Mouse (Mus musculus): ENCODE measurements around the gene Epha6. TPM values are rescaled to one million over a fixed set of nuclear protein-coding genes. Genes with fewer than 3 reads are reported as not detected.

Epha6 gene
- polyA plus RNA-seq, 1 experiment from 2014 or later, result 0.08 TPM

GRCm38 (mm10) chr16:60584695-60585094 lies 20.6 kb downstream of the Epha6 start:
- WGBS, result 64% methylated on average over 7 of the region's 7 CpGs
- H3K4me2 ChIP-seq (ENCODE audit: low read length), result no peak overlapping the region
- no peak overlapping the region for H3K27ac ChIP-seq
- ATAC-seq (replicated peaks; ENCODE audit: low FRiP score, low read depth) (no peak), DNase-seq (ENCODE audit: low spot score) (no peak)
- H3K9me3 ChIP-seq (replicated peaks; ENCODE audit: low read length), result no peaks in the 10 kb centered on the region
- H3K4me1 ChIP-seq (replicated peaks; ENCODE audit: insufficient read depth, low read length), result no peaks in the 10 kb centered on the region
- no peak for TF ChIP-seq CTCF (IDR thresholded peaks at IDR 0.05; ENCODE audit: low read depth)
- no peaks in the 10 kb centered on the region for H3K36me3 ChIP-seq (ENCODE audit: insufficient read depth, low read length)
- H3K4me3 ChIP-seq (replicated peaks; ENCODE audit: low read depth, low read length), result no peak overlapping the region
- no peaks in the 10 kb centered on the region for H3K27me3 ChIP-seq (ENCODE audit: insufficient read depth, low read length)
- no peak overlapping the region for H3K9ac ChIP-seq (ENCODE audit: low read depth, low read length)

- Histone ChIP-seq H3K9me3 (replicated peaks; ENCODE audit: low read length) (no peaks in the 10 kb centered on the region), H3K27me3 (ENCODE audit: insufficient read depth, low read length) (no peaks in the 10 kb centered on the region), H3K36me3 (ENCODE audit: insufficient read depth, low read length) (no peaks in the 10 kb centered on the region), H3K27ac (no peak overlapping the region), H3K4me1 (replicated peaks; ENCODE audit: insufficient read depth, low read length) (no peaks in the 10 kb centered on the region), H3K9ac (ENCODE audit: low read depth, low read length) (no peak overlapping the region), H3K4me3 (replicated peaks; ENCODE audit: low read depth, low read length) (no peak overlapping the region), H3K4me2 (ENCODE audit: low read length) (no peak overlapping the region)
- TF ChIP-seq CTCF (IDR thresholded peaks at IDR 0.05; ENCODE audit: low read depth), result no peak
- ATAC-seq (replicated peaks; ENCODE audit: low FRiP score, low read depth) (no peak), DNase-seq (ENCODE audit: low spot score) (no peak)
- 71% methylated on average over 2 of the region's 2 CpGs for WGBS
Measured at GRCm38 (mm10) chr16:60570546-60570945, 34.8 kb downstream of the Epha6 start.

DNA sequence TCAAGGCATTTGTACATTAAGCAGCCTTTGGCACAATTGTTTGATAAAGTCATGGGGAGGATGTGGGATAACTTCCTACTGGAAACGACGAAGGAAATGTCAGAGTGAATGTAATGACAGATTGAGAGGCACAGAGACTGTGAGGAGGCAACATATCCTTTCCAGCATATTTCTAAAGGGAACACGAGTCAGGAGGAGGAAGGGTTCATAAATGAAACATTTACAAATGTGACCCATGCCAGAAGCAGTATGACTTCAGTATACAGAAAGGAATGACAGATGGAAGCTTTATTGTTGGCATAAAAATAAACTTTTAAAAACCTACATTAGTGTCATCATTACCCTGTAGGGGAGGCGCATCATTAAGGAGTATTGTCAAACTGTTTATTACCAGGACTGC lies 60.9 kb downstream of the Epha6 start:
- TF ChIP-seq CTCF (IDR thresholded peaks at IDR 0.05; ENCODE audit: low read depth), result no peak
- DNase-seq (ENCODE audit: low spot score) (no peak), ATAC-seq (replicated peaks; ENCODE audit: low FRiP score, low read depth) (no peak)
- H3K9me3 ChIP-seq (replicated peaks; ENCODE audit: low read length), result no peaks in the 10 kb centered on the region
- WGBS, result 49% methylated on average over 4 of the region's 4 CpGs
- no peak overlapping the region for H3K27ac ChIP-seq
- no peaks in the 10 kb centered on the region for H3K27me3 ChIP-seq (ENCODE audit: insufficient read depth, low read length)
- H3K4me1 ChIP-seq (replicated peaks; ENCODE audit: insufficient read depth, low read length), result no peaks in the 10 kb centered on the region
- H3K9ac ChIP-seq (ENCODE audit: low read depth, low read length), result no peak overlapping the region
- no peak overlapping the region for H3K4me2 ChIP-seq (ENCODE audit: low read length)
- no peaks in the 10 kb centered on the region for H3K36me3 ChIP-seq (ENCODE audit: insufficient read depth, low read length)
- H3K4me3 ChIP-seq (replicated peaks; ENCODE audit: low read depth, low read length), result no peak overlapping the region

GRCm38 (mm10) chr16:60538233-60538632 lies 67.1 kb downstream of the Epha6 start:
- Histone ChIP-seq H3K27ac (no peak overlapping the region), H3K36me3 (ENCODE audit: insufficient read depth, low read length) (no peaks in the 10 kb centered on the region), H3K9me3 (replicated peaks; ENCODE audit: low read length) (no peaks in the 10 kb centered on the region), H3K4me1 (replicated peaks; ENCODE audit: insufficient read depth, low read length) (no peaks in the 10 kb centered on the region), H3K9ac (ENCODE audit: low read depth, low read length) (no peak overlapping the region), H3K4me2 (ENCODE audit: low read length) (no peak overlapping the region), H3K27me3 (ENCODE audit: insufficient read depth, low read length) (no peaks in the 10 kb centered on the region), H3K4me3 (replicated peaks; ENCODE audit: low read depth, low read length) (no peak overlapping the region)
- DNase-seq (ENCODE audit: low spot score), result peak; percentile 54
- ATAC-seq (replicated peaks; ENCODE audit: low FRiP score, low read depth), result no peak
- peak; percentile 77 for TF ChIP-seq CTCF (IDR thresholded peaks at IDR 0.05; ENCODE audit: low read depth)

DNA sequence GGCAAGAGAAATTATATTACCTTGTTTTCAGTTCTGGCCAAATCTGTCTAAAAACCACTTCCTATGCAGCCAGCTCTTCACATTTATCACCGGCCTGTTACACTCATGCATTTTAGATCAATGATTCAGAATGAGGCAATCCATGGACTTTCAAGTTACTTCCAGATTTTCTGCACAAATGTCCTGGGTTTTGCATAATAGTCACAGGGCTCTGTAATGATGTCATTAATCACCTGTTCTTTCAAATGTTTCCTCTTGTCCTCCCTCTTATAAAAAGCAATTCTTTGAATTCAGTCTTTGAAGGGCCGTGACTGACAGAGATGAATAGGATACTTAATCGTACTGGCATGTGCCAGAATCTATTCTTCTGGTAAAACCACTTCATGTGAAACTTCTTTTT lies 95.6 kb downstream of the Epha6 start:
- Histone ChIP-seq H3K36me3 (ENCODE audit: insufficient read depth, low read length) (no peaks in the 10 kb centered on the region), H3K9me3 (replicated peaks; ENCODE audit: low read length) (no peaks in the 10 kb centered on the region), H3K9ac (ENCODE audit: low read depth, low read length) (no peak overlapping the region), H3K4me1 (replicated peaks; ENCODE audit: insufficient read depth, low read length) (no peaks in the 10 kb centered on the region), H3K4me2 (ENCODE audit: low read length) (no peak overlapping the region), H3K4me3 (replicated peaks; ENCODE audit: low read depth, low read length) (no peak overlapping the region), H3K27ac (no peak overlapping the region), H3K27me3 (ENCODE audit: insufficient read depth, low read length) (no peaks in the 10 kb centered on the region)
- ATAC-seq (replicated peaks; ENCODE audit: low FRiP score, low read depth), result no peak
- WGBS, result 48% methylated on average over 3 of the region's 3 CpGs
- DNase-seq (ENCODE audit: low spot score), result no peak
- no peak for TF ChIP-seq CTCF (IDR thresholded peaks at IDR 0.05; ENCODE audit: low read depth)

DNA sequence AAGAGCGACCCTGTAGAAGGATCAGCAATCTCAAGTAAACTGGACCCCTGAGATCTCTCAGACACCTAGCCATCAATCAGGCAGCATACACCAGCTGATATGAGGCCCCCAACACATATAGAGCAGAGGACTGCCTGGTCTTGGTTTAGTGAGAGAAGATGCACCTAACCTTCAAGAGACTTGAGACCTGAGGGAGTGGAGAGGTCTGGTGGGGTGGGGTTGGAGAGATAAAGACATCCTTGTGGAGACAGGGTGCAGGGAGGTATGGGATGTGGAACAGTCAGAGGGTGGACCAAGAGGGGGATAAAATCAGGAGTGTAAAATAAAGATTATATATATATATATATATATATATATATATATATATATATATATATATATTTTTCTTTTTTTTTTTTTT lies 105.8 kb downstream of the Epha6 start:
- no peaks in the 10 kb centered on the region for H3K27me3 ChIP-seq (ENCODE audit: insufficient read depth, low read length)
- no peaks in the 10 kb centered on the region for H3K9me3 ChIP-seq (replicated peaks; ENCODE audit: low read length)
- no peak for ATAC-seq (replicated peaks; ENCODE audit: low FRiP score, low read depth)
- no peak overlapping the region for H3K4me2 ChIP-seq (ENCODE audit: low read length)
- H3K4me3 ChIP-seq (replicated peaks; ENCODE audit: low read depth, low read length), result no peak overlapping the region
- 97% methylated on average over 1 of the region's 1 CpGs for WGBS
- H3K27ac ChIP-seq, result no peak overlapping the region
- no peaks in the 10 kb centered on the region for H3K4me1 ChIP-seq (replicated peaks; ENCODE audit: insufficient read depth, low read length)
- TF ChIP-seq CTCF (IDR thresholded peaks at IDR 0.05; ENCODE audit: low read depth), result no peak
- H3K36me3 ChIP-seq (ENCODE audit: insufficient read depth, low read length), result no peaks in the 10 kb centered on the region
- no peak for DNase-seq (ENCODE audit: low spot score)
- H3K9ac ChIP-seq (ENCODE audit: low read depth, low read length), result no peak overlapping the region

GRCm38 (mm10) chr16:60475776-60476175 lies 129.6 kb downstream of the Epha6 start:
- Histone ChIP-seq H3K4me2 (ENCODE audit: low read length) (no peak overlapping the region), H3K9me3 (replicated peaks; ENCODE audit: low read length) (no peaks in the 10 kb centered on the region), H3K4me3 (replicated peaks; ENCODE audit: low read depth, low read length) (no peak overlapping the region), H3K27ac (no peak overlapping the region), H3K27me3 (ENCODE audit: insufficient read depth, low read length) (no peaks in the 10 kb centered on the region), H3K9ac (ENCODE audit: low read depth, low read length) (no peak overlapping the region), H3K36me3 (ENCODE audit: insufficient read depth, low read length) (no peaks in the 10 kb centered on the region), H3K4me1 (replicated peaks; ENCODE audit: insufficient read depth, low read length) (no peaks in the 10 kb centered on the region)
- TF ChIP-seq CTCF (IDR thresholded peaks at IDR 0.05; ENCODE audit: low read depth), result no peak
- ATAC-seq (replicated peaks; ENCODE audit: low FRiP score, low read depth) (no peak), DNase-seq (ENCODE audit: low spot score) (no peak)

All from kidney, postnatal 0 days (tissue).